Mouse (Mus musculus) liver, embryonic 15.5 days (tissue): Measurements from ENCODE around the gene C730034F03Rik. TPM values are rescaled to one million over a fixed set of nuclear protein-coding genes. Genes with fewer than 3 reads are reported as not detected.

Experiments
- ATAC-seq: fragments of 200-750 bp; cut with Nextera tagmentation; 2 replicates; pipeline ENCODE4 v1.8.0; 2017; ENCODE audit warnings: moderate number of reproducible peaks, mild to moderate bottlenecking, moderate library complexity; ENCODE audit not compliant: insufficient read depth
- H3K27ac ChIP-seq: fragments of 300-500 bp; sonication (generic); replicated peaks from 2 replicates; pipeline ENCODE4 v1.5.1; 2015; ENCODE audit warnings: mild to moderate bottlenecking, inconsistent platforms
- H3K27me3 ChIP-seq: fragments of 300-500 bp; sonication (generic); 2 replicates; pipeline ENCODE4 v1.6.1; 2015; ENCODE audit warnings: mild to moderate bottlenecking, inconsistent platforms
- H3K36me3 ChIP-seq: fragments of 300-500 bp; sonication (generic); replicated peaks from 2 replicates; pipeline ENCODE4 v1.6.1; 2015; ENCODE audit warnings: moderate library complexity, mild to moderate bottlenecking, inconsistent platforms
- H3K4me1 ChIP-seq: fragments of 300-500 bp; sonication (generic); replicated peaks from 2 replicates; pipeline ENCODE4 v1.6.1; 2015; ENCODE audit warnings: inconsistent platforms
- H3K4me2 ChIP-seq: fragments of 300-500 bp; sonication (generic); 2 replicates; pipeline ENCODE4 v1.6.1; 2015; ENCODE audit warnings: moderate library complexity, mild to moderate bottlenecking, inconsistent platforms
- H3K4me3 ChIP-seq: fragments of 300-500 bp; sonication (generic); replicated peaks from 2 replicates; pipeline ENCODE4 v1.5.1; 2015; ENCODE audit warnings: mild to moderate bottlenecking, inconsistent platforms
- H3K9ac ChIP-seq: fragments of 300-500 bp; sonication (generic); 2 replicates; pipeline ENCODE4 v1.6.1; 2015; ENCODE audit warnings: moderate library complexity, mild to moderate bottlenecking, inconsistent platforms
- H3K9me3 ChIP-seq: fragments of 300-500 bp; sonication (generic); replicated peaks from 2 replicates; pipeline ENCODE4 v1.6.1; 2016; ENCODE audit warnings: inconsistent platforms
- WGBS: fragments of 180-500 bp; shearing (Covaris S2); methylation state at CpG from one replicate; pipeline ENCODE4 v1.1.7; 2015; ENCODE audit warnings: mixed read lengths; ENCODE audit not compliant: insufficient replicate concordance; 5-methylcytosine and 5-hydroxymethylcytosine counted together
- polyA plus RNA-seq: library from polyadenylated mRNA; unstranded; fragments of >200 nt; fragmentation: Nextera tagmentation; extraction: Ambion mirVana; gene quantifications from 2 replicates; pipeline ENCODE4 v1.2.1, GENCODE M21; 2015

Gene C730034F03Rik
- polyA plus RNA-seq, result 1.9 and 2.3 TPM in 2 replicates

DNA sequence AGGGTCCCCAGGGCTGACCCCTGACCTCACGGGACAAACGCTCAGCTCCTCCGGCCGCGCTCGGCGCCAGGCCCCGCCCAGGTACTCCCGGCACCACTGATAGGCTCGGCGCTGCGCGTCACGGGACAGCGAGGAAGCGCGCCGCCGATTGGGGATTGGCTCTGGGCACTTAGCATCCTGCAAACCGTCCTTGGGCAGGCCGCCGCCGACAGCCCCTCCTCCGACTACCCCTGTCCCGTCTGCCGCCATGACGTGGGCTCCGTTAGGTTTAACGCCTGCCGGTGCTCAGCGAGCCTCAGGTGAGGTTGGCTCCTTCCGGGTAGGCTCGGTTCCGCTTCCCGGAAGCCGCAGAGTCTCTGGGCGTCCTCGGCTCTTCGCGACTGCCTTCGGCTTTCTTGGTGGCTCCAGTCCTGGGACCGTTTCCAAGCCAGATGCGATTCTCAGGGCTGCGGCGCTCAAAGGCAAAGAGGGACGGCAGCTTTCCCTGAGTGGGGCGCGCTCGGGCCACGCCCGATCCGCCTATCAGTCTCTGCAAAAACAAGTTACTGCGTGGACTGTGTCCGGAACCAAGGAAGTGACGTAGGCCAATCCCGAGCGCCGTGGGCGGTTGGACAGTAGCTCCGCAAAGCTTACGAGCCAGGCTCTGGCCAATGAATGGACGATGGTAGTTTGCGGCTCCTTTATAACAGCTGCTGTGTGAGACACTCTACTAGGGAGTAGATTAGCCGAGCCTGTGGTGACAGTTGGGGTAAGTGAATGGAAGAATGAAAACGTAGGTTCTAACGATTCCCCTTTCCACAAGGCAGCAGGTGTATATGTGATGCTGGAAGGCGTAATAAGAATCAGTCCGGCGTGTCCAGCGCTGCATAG is at the start of gene C730034F03Rik, which contains the start of the genes Gm44502 and Chkb:
TSS of gene C730034F03Rik (plus strand) at position 238 of the 870 bp plus-strand sequence.
TSS of gene Gm44502 (minus strand) at position 345 of the 870 bp plus-strand sequence.
TSS of gene Chkb (minus strand) at position 557 of the 870 bp plus-strand sequence.
- Histone ChIP-seq H3K9ac (peak within 1 kb of the TSS; percentile 84), H3K4me2 (peak within 1 kb of the TSS; percentile 90), H3K9me3 (no peaks in the 10 kb centered on the region), H3K4me3 (peak within 1 kb of the TSS; percentile 85), H3K36me3 (peaks cover 27% of the 10 kb centered on the region), H3K27ac (peak within 1 kb of the TSS; percentile 100), H3K27me3 (no peaks in the 10 kb centered on the region), H3K4me1 (peaks cover 40% of the 10 kb centered on the region)
- peak; percentile 94 for ATAC-seq
- under 1% methylated on average over 70 of the region's 70 CpGs for WGBS

- no peak; the same call in 1 of the 2 replicates for ATAC-seq
- H3K27me3 ChIP-seq, result peaks cover 21% of the 10 kb centered on the region
- H3K27ac ChIP-seq, result no peak within 1 kb of the TSS
- peaks cover 2% of the 10 kb centered on the region for H3K4me1 ChIP-seq
- no peak within 1 kb of the TSS for H3K4me2 ChIP-seq
- no peak within 1 kb of the TSS for H3K9ac ChIP-seq
- 75% methylated on average over 7 of the region's 7 CpGs for WGBS
- no peaks in the 10 kb centered on the region for H3K9me3 ChIP-seq
- no peak within 1 kb of the TSS for H3K4me3 ChIP-seq
- no peaks in the 10 kb centered on the region for H3K36me3 ChIP-seq
Observed at GRCm38 (mm10) chr15:89384617-89385016, 44.8 kb upstream of the C730034F03Rik start, which contains the start of gene Klhdc7b. Klhdc7b (plus strand) TSS chr15:89384917.

- WGBS, result 34% methylated on average over 12 of the region's 12 CpGs
- H3K4me1 ChIP-seq, result no peaks in the 10 kb centered on the region
- H3K9ac ChIP-seq, result no peak overlapping the region
Observed at GRCm38 (mm10) chr15:89387127-89387526, 42.3 kb upstream of the C730034F03Rik start.

GRCm38 (mm10) chr15:89390081-89390480 is 39.3 kb upstream of the C730034F03Rik start:
- H3K4me3 ChIP-seq, result no peak overlapping the region
- 0 out of 2 replicates have a peak, but pooled peaks cover 2% of the 10 kb centered on the region for H3K27me3 ChIP-seq
- no peak overlapping the region for H3K4me2 ChIP-seq
- H3K36me3 ChIP-seq, result no peaks in the 10 kb centered on the region
- no peak overlapping the region for H3K9ac ChIP-seq
- no peak for ATAC-seq
- 80% methylated on average over 10 of the region's 10 CpGs for WGBS
- no peaks in the 10 kb centered on the region for H3K9me3 ChIP-seq
- no peaks in the 10 kb centered on the region for H3K4me1 ChIP-seq
- H3K27ac ChIP-seq, result no peak overlapping the region

More at GRCm38 (mm10) chr15:89387127-89387526, 42.3 kb upstream of the C730034F03Rik start:
- Histone ChIP-seq H3K9me3 (no peaks in the 10 kb centered on the region), H3K36me3 (no peaks in the 10 kb centered on the region), H3K4me2 (no peak overlapping the region), H3K27ac (no peak overlapping the region), H3K4me3 (no peak overlapping the region), H3K27me3 (0 out of 2 replicates have a peak, but pooled peaks cover 10% of the 10 kb centered on the region)
- ATAC-seq, result no peak

GRCm38 (mm10) chr15:89396883-89397282 is 32.5 kb upstream of the C730034F03Rik start:
- H3K9me3 ChIP-seq, result no peaks in the 10 kb centered on the region
- 62% methylated on average over 4 of the region's 4 CpGs for WGBS

DNA sequence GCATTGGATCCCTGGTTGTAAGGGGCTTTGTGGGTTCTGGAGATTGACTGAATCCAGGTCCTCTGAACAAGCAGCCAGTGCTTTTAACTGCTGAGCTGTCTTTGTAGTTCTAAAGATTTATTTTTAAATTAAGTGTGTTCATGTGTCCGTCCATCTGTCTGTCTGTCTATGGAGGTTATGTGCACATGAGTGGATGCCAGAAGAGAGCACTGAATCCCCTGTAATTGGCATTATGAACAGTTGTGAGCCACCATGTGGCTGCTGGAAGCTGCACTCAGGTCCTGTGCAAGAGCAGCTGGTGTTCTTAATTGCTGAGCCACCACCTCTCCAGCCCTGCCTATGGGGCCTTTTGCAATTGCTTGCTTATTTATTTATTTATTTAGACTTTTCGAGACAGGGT is 31.2 kb upstream of the C730034F03Rik start:
- Histone ChIP-seq H3K4me2 (no peak overlapping the region), H3K36me3 (no peaks in the 10 kb centered on the region), H3K9me3 (no peaks in the 10 kb centered on the region), H3K9ac (no peak overlapping the region), H3K4me1 (no peaks in the 10 kb centered on the region), H3K27me3 (no peaks in the 10 kb centered on the region), H3K27ac (no peak overlapping the region), H3K4me3 (no peak overlapping the region)
- WGBS, result 43% methylated on average over 2 of the region's 2 CpGs
- no peak for ATAC-seq

More at GRCm38 (mm10) chr15:89396883-89397282, 32.5 kb upstream of the C730034F03Rik start:
- no peak overlapping the region for H3K27ac ChIP-seq
- no peaks in the 10 kb centered on the region for H3K36me3 ChIP-seq
- no peak overlapping the region for H3K4me2 ChIP-seq
- no peak overlapping the region for H3K9ac ChIP-seq
- no peaks in the 10 kb centered on the region for H3K4me1 ChIP-seq
- no peak overlapping the region for H3K4me3 ChIP-seq
- peak; percentile 44; the same call in 1 of the 2 replicates for ATAC-seq
- H3K27me3 ChIP-seq, result no peaks in the 10 kb centered on the region

GRCm38 (mm10) chr15:89399716-89400115 is 29.7 kb upstream of the C730034F03Rik start:
- Histone ChIP-seq H3K27me3 (no peaks in the 10 kb centered on the region), H3K4me3 (no peak overlapping the region), H3K36me3 (no peaks in the 10 kb centered on the region), H3K9me3 (no peaks in the 10 kb centered on the region), H3K27ac (no peak overlapping the region), H3K9ac (no peak overlapping the region), H3K4me2 (no peak overlapping the region), H3K4me1 (no peaks in the 10 kb centered on the region)
- ATAC-seq, result no peak
- 6% methylated on average over 1 of the region's 1 CpGs for WGBS

GRCm38 (mm10) chr15:89402471-89402870 is 26.9 kb upstream of the C730034F03Rik start:
- ATAC-seq, result no peak
- Histone ChIP-seq H3K27me3 (no peaks in the 10 kb centered on the region), H3K4me2 (no peak overlapping the region), H3K4me3 (no peak overlapping the region), H3K36me3 (no peaks in the 10 kb centered on the region), H3K4me1 (no peaks in the 10 kb centered on the region), H3K9me3 (no peaks in the 10 kb centered on the region), H3K27ac (no peak overlapping the region), H3K9ac (no peak overlapping the region)
- 74% methylated on average over 1 of the region's 1 CpGs for WGBS

DNA sequence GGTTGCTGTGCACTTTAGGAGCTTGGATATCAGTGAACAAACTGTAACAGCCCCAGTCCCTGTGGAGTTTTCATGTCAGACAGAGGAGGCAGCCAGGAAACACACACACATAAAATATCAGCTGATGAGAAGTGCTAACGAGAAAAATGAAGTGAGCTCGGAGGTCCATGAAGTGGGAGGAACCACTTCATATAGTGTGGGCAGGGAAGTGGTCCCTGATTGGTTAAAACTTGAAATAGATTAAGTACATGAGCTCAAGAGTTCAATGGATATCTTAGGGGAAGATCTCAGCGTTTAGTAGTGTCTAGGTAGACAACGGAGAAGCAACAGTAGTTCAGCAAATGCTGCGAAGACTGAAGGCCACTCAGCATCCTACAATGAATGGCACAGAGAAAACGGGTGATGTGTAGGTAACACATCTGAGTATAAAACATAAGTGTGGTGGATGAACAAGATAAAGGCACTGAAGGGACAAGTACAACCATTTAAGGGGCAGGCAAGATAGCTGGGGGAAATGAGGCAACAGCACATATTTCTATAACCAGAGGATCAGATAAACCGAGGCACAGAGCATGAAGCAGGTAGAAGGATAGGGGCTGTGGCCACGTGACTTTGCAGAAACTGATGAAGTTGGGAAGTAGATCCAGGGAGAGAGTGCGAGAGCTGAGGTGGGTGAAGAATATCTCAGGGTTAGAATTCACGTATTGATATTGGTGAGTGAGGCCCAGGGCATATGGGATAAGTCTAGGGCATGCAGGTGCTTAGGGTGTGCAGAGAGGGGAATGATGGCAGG is 24.4 kb upstream of the C730034F03Rik start:
- Histone ChIP-seq H3K27me3 (no peaks in the 10 kb centered on the region), H3K36me3 (no peaks in the 10 kb centered on the region), H3K4me2 (no peak overlapping the region), H3K4me1 (no peaks in the 10 kb centered on the region), H3K9ac (no peak overlapping the region), H3K4me3 (no peak overlapping the region), H3K27ac (no peak overlapping the region), H3K9me3 (no peaks in the 10 kb centered on the region)
- WGBS, result 61% methylated on average over 10 of the region's 10 CpGs
- ATAC-seq, result no peak

DNA sequence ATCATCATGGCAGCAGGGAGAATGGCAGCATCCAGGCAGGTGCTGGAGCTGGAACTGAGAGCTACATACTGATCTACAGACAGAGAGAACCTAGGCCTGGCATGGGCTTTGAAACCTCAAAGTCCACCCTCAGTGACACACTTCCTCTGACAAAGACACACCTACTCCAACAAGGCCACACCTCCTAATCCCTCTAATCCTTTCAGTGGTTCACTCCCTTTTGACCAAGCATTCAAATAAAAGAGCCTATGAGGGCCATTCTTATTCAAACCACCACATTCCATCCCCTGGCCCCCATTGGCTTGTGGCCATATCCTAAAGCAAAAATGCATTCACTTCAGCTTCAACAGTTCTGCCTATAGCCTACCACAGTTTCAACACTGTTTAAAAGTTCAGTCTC is 22.7 kb upstream of the C730034F03Rik start:
- H3K36me3 ChIP-seq, result no peaks in the 10 kb centered on the region
- no peak overlapping the region for H3K4me3 ChIP-seq
- H3K9ac ChIP-seq, result no peak overlapping the region
- ATAC-seq, result no peak
- no peak overlapping the region for H3K27ac ChIP-seq
- H3K4me2 ChIP-seq, result no peak overlapping the region
- no peaks in the 10 kb centered on the region for H3K9me3 ChIP-seq
- no peaks in the 10 kb centered on the region for H3K27me3 ChIP-seq
- H3K4me1 ChIP-seq, result no peaks in the 10 kb centered on the region

- no peak for ATAC-seq
- 76% methylated on average over 24 of the region's 24 CpGs for WGBS
Observed at GRCm38 (mm10) chr15:89410118-89410517, 19.3 kb upstream of the C730034F03Rik start, which contains the start of gene Syce3. Syce3 (minus strand) TSS chr15:89410503.

More at GRCm38 (mm10) chr15:89410118-89410517, 19.3 kb upstream of the C730034F03Rik start, which contains the start of gene Syce3:
- H3K9ac ChIP-seq, result no peak within 1 kb of the TSS
- H3K27ac ChIP-seq, result no peak within 1 kb of the TSS
- no peaks in the 10 kb centered on the region for H3K4me1 ChIP-seq
- H3K27me3 ChIP-seq, result no peaks in the 10 kb centered on the region
- H3K9me3 ChIP-seq, result no peaks in the 10 kb centered on the region
- H3K36me3 ChIP-seq, result no peaks in the 10 kb centered on the region
- no peak within 1 kb of the TSS for H3K4me2 ChIP-seq
- no peak within 1 kb of the TSS for H3K4me3 ChIP-seq
